Mouse (Mus musculus): Measurements from ENCODE around the gene Med6. TPM values are rescaled to one million over a fixed set of nuclear protein-coding genes. Genes with fewer than 3 reads are reported as not detected.
"Not testable (repeated sequence)": the region's sequence is repeated elsewhere in the genome, so short reads cannot be mapped to it uniquely, and the experiment has no call there.

The Med6 gene
- total and polyA plus RNA-seq, 3 experiments, result 32.3 to 66.8 (median 47.0) TPM

DNA sequence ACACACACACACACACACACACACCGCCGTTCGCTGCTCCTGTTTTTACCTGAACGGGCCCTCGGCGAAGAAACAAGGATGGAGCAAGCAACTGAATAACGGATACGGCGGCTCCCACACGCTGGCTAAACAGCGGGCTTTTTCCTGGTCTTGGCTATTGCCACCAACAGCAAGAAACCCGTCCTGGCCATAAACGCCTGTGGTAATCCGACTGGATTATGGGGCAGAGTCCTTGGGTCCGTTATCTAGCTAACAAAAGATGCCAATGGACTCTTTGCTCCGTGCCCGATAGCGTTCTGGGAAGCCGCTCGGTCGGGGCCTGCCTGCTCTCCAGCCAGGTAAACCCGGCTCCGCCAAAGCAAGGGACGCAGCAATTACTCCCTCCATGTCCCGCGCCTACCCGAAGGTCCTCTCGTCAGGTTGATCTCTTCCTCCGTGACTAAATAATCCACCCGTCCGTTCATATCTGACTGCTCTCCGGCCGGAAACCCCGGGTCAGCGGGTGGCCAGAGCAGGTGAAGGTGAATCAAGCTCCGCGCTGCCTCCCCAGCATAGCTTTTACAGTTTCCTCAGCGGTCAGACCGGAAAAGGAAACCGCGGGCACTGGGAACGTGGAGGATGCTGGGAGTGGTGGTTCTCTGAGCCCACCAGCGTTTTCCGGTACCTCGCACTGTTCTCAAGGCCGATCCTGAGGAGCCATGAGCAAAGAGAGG, 62.3 kb downstream of the Med6 start, which contains the start of the genes Gm20498 and Synj2bp (continued):
- peak; percentile 89; the same call in 1 of the 2 replicates for TF ChIP-seq KAT2A (IDR thresholded peaks at IDR 0.05; ENCODE audit: insufficient replicate concordance, low read length)

- Histone ChIP-seq H3K79me2 (replicated peaks; ENCODE audit: control insufficient read depth, extremely low read depth, insufficient read depth, poor library complexity, severe bottlenecking) (peaks cover 30% of the 10 kb centered on the region), H3K4me1 (ENCODE audit: control insufficient read depth in 1 of 2, insufficient read depth in 2 of 2) (peaks cover 2 to 18% of the 10 kb centered on the region in 2 experiments; a peak in 3 of 4 replicates)
- H3K9me3 ChIP-seq (replicated peaks; ENCODE audit: low read length); H3K36me3 ChIP-seq (replicated peaks in 1 of 2; ENCODE audit: control insufficient read depth in 1 of 2, insufficient read depth in 1 of 2, low read length in 1 of 2); in situ Hi-C loops (cut with MboI; ENCODE audit: low pct_ligation_motif_present, low pct_unique_long_range_greater_than_20kb, low sequenced_read_pairs); dilution Hi-C loops (cut with MboI; ENCODE audit: extremely low pct_ligation_motif_present, extremely low pct_unique_long_range_greater_than_20kb, low sequenced_read_pairs); H3K27ac ChIP-seq (ENCODE audit: insufficient read depth, low read depth); H3K9ac ChIP-seq (ENCODE audit: insufficient read depth, low read depth); H3K27me3 ChIP-seq (replicated peaks); H3K4me3 ChIP-seq (replicated peaks in 1 of 3; ENCODE audit: low read depth in 2 of 3, low read length in 2 of 3, poor library complexity in 1 of 3); H3K4me2 ChIP-seq (ENCODE audit: insufficient read depth, low read depth, poor library complexity, severe bottlenecking): not testable (repeated sequence)
- DNase-seq (ENCODE audit: extremely low read depth), result peak; percentile 45
- peak; percentile 91 for TF ChIP-seq TBP (conservative IDR thresholded peaks at IDR 0.05; ENCODE audit: low read depth, low read length)
These were observed 64.2 kb downstream of the Med6 start for GRCm38 (mm10) chr12:81530587-81530986.

Other genes with a start within 250 kb of the Med6 start
- 0.13 and 0.17 TPM in 2 replicates for gene Gm4787, start 215.5 kb downstream of the Med6 start, total RNA-seq (2012; rRNA removed)
- 0.08 and 0.11 TPM in 2 replicates for gene Gm4787, start 215.5 kb downstream of the Med6 start, total RNA-seq (2014; rRNA removed)
- 0.14 and 0.15 TPM in 2 replicates for gene Gm4787, start 215.5 kb downstream of the Med6 start, polyA plus RNA-seq (2012; ENCODE audit: insufficient read length, low read depth)
- gene Adam4, start 173.1 kb downstream of the Med6 start, total RNA-seq (2012; rRNA removed), result 0.30 and 0.42 TPM in 2 replicates
- 0.35 and 0.49 TPM in 2 replicates for gene Adam4, start 173.1 kb downstream of the Med6 start, total RNA-seq (2014; rRNA removed)
- gene Adam4, start 173.1 kb downstream of the Med6 start, polyA plus RNA-seq (2012; ENCODE audit: insufficient read length, low read depth), result 0.33 and 0.34 TPM in 2 replicates
- 120 and 124 TPM in 2 replicates for gene Cox16, start 109.9 kb downstream of the Med6 start, total RNA-seq (2012; rRNA removed)
- 315 and 321 TPM in 2 replicates for gene Cox16, start 109.9 kb downstream of the Med6 start, total RNA-seq (2014; rRNA removed)
- gene Cox16, start 109.9 kb downstream of the Med6 start, polyA plus RNA-seq (2012; ENCODE audit: insufficient read length, low read depth), result 101 and 118 TPM in 2 replicates
- 52.2 and 54.8 TPM in 2 replicates for gene Gm20498, start 62.1 kb downstream of the Med6 start, total RNA-seq (2012; rRNA removed)
- 24.6 and 25.7 TPM in 2 replicates for gene Gm20498, start 62.1 kb downstream of the Med6 start, total RNA-seq (2014; rRNA removed)
- 30.9 and 32.6 TPM in 2 replicates for gene Gm20498, start 62.1 kb downstream of the Med6 start, polyA plus RNA-seq (2012; ENCODE audit: insufficient read length, low read depth)
- gene Synj2bp, start 62.1 kb downstream of the Med6 start, total RNA-seq (2012; rRNA removed), result 20.2 and 21.3 TPM in 2 replicates
- 43.1 and 49.5 TPM in 2 replicates for gene Synj2bp, start 62.1 kb downstream of the Med6 start, total RNA-seq (2014; rRNA removed)
- gene Synj2bp, start 62.1 kb downstream of the Med6 start, polyA plus RNA-seq (2012; ENCODE audit: insufficient read length, low read depth), result 30.9 and 33.3 TPM in 2 replicates
- gene Adam21, start 26.5 kb downstream of the Med6 start, total RNA-seq (2012; rRNA removed), result 0.13 TPM in 1 of 2 replicates, not detected in the other
- not detected in 2 replicates for gene Adam21, start 26.5 kb downstream of the Med6 start, total RNA-seq (2014; rRNA removed)
- gene Adam21, start 26.5 kb downstream of the Med6 start, polyA plus RNA-seq (2012; ENCODE audit: insufficient read length, low read depth), result 0.07 TPM in 1 of 2 replicates, not detected in the other
- gene Ttc9, start 36.2 kb upstream of the Med6 start, total RNA-seq (2012; rRNA removed), result not detected in 2 replicates
- gene Ttc9, start 36.2 kb upstream of the Med6 start, total RNA-seq (2014; rRNA removed), result not detected in 2 replicates
- gene Ttc9, start 36.2 kb upstream of the Med6 start, polyA plus RNA-seq (2012; ENCODE audit: insufficient read length, low read depth), result 0.07 TPM in 1 of 2 replicates, not detected in the other
- 0.34 and 0.38 TPM in 2 replicates for gene Map3k9, start 186.2 kb upstream of the Med6 start, total RNA-seq (2012; rRNA removed)
- gene Map3k9, start 186.2 kb upstream of the Med6 start, total RNA-seq (2014; rRNA removed), result not detected in 2 replicates
- gene Map3k9, start 186.2 kb upstream of the Med6 start, polyA plus RNA-seq (2012; ENCODE audit: insufficient read length, low read depth), result 0.10 and 0.13 TPM in 2 replicates

Data from CH12.LX (cell line).